Mouse (Mus musculus): ENCODE data around the gene Il31. TPM values are rescaled to one million over a fixed set of nuclear protein-coding genes. Genes with fewer than 3 reads are reported as not detected.

The Il31 gene
- total RNA-seq, 2 experiments from 2014 or later, result not detected

Small RNA genes within 50 kb of the gene (microRNA-seq; reads per million reads assigned to microRNA genes)
- 0.55 to 1.00 reads per million in 2 experiments for gene Mir7647

Other genes with a start within 250 kb of the Il31 start
- gene Wdr66, start 237.4 kb downstream of the Il31 start, total RNA-seq (2021), result 1 to 10 TPM; 2.8 to 3.2 TPM
- 10 to 100 TPM; 68.7 to 70.3 TPM for gene Bcl7a, start 145.7 kb downstream of the Il31 start, total RNA-seq (2021)
- gene Mlxip, start 94.7 kb downstream of the Il31 start, total RNA-seq (2021), result 10 to 100 TPM; 16.6 to 21.6 TPM
- gene Lrrc43, start 184 bp downstream of the Il31 start, total RNA-seq (2021), result 1 to 10 TPM in 1 of 2 experiments, under 1 TPM in 1; 0.17 to 1.1 TPM
- gene B3gnt4, start 21.0 kb upstream of the Il31 start, total RNA-seq (2021), result 1 to 10 TPM in 1 of 2 experiments, under 1 TPM in 1; 0.94 to 1.2 TPM
- gene Diablo, start 34.7 kb upstream of the Il31 start, total RNA-seq (2021), result 10 to 100 TPM; 34.4 to 35.3 TPM
- gene Gm49027, start 36.0 kb upstream of the Il31 start, total RNA-seq (2021), result 1 to 10 TPM; 2.0 to 5.2 TPM
- gene Vps33a, start 83.5 kb upstream of the Il31 start, total RNA-seq (2021), result 10 to 100 TPM; 80.6 to 82.4 TPM
- gene Clip1, start 195.1 kb upstream of the Il31 start, total RNA-seq (2021), result 100 to 1,000 TPM; 114 to 130 TPM
- 10 to 100 TPM; 45.4 to 50.1 TPM for gene Zcchc8, start 231.6 kb upstream of the Il31 start, total RNA-seq (2021)